Mouse (Mus musculus): ENCODE measurements around the gene Ebf1.

Gene Ebf1

DNA sequence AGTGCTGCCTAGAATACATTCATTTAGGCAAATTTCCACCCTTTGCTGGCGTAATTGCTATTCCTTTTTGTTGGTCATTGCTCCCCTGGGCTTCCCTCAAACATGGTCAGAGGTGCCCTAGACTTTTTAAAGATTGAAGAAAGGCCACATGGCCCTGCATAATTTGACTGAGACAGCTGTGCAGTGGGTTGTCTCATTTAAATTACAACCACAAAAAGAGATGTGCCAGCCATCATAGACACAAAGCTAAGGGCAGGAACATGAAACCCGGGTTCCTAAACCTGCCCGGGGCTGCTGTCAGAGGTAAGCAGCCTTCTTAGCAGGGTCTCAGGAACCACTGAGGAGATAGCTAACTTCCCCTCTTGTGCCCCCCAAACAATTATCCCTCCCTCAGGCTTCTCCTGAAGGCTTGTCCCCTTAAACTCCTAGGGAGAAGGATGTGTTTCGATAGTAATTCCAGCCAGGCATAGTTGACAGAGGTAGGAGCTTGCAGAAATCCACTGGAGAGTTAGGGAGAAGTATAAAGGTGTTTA is 46.6 kb downstream of the Ebf1 start:
- DNase-seq (ENCODE audit: low spot score), result no peak

DNA sequence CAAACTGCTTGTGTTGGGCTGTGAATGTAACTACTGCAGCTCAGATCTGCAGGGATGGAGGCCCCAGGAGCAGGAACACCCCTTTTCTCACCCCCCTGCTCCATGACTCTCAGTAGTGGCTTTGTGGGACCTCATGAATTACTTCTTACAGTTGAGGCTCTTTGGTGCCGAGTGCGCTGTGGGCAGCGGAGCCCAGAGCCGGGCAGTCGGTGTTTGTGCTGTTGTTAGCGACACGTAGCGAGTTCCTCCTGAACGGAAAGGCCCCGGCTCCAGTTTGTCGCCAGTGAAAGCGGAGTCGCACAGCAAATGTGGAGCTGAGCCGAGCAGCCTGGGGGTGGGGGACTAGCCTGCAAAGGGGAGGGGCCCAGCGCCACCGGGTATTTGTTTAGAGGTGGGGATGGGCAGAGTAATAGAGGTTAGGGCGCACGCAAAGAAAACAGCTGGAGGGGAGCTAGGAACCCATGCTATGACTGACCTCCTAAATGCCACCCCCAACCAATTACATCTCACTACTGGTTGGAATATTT is 48.1 kb downstream of the Ebf1 start:
- no peak for DNase-seq (ENCODE audit: low spot score)

DNA sequence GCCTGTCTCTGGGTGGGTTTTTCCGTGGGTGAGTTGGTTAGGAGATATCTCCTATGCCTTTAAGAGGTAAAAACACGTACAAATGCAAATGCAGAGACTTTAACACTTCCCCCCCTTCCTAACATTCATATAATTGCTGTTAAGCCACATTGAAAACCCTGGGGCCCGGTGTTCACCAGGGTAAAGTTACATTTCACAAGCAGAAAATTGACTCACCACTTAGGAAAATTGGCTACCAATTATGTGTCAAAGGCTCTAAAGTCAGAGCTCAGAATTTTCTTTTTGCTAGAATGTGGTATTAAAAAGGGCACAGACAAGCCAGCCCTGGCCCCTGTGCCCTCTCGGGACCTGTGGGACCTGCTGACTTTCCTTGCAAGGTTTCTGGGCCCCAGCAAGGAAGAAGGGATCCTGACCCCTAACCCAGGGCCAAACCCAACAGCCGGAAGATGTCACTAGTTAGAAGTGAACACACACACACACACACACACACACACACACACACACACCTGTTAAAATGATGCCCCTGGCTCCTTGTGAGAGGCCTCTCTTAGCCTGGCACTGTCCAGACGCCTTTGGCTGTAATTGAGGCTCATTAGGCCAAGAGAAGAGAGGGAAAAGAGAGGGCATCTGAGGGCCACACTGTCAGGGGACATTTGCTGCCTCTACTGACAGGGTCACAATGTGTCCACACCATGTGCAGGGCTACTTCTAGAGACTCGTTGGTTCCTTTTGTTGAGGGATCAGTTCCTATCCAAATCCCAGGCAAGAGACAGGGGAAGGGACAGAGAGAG is 48.8 kb downstream of the Ebf1 start:
- no peak for DNase-seq (ENCODE audit: low spot score)

DNA sequence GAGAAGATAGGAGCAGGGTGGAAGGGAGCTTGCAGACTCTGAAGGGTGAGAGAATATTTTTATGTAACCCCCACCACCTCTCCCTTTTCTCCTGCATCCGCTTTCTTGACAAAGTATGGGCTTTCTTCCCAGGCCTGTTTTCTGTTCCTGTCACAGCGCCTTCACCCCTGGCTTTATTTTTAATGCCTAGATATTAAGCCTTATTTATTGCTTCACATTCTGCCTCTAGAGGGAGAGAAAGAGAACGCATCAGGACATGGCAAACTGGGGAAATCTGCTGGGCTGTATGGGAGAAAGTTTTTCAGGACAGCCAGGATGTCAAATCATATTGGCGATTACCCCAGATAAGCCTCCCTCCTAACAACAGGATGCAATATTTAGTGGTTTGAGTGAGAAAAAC is 49.6 kb downstream of the Ebf1 start:
- DNase-seq (ENCODE audit: low spot score), result no peak

DNA sequence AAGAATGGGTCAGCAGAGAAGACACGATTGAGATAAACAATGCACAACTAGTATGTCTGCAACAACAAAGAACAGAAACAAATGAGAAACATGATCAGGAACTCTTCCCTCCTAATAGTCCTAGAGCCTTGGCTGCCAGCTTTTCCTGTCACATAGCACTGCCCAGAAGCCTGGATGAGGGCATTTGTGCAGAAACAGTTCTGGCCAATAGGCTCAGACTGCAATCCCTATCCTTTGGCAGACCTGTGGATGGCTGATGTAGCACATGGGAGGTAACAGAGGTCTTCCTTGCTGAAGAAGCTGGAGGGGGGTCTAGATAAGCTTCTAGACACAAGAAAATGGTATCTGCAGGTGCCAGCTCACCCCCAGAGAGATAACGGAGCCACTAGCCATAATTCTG is 64.2 kb downstream of the Ebf1 start:
- DNase-seq (ENCODE audit: low spot score), result no peak

DNA sequence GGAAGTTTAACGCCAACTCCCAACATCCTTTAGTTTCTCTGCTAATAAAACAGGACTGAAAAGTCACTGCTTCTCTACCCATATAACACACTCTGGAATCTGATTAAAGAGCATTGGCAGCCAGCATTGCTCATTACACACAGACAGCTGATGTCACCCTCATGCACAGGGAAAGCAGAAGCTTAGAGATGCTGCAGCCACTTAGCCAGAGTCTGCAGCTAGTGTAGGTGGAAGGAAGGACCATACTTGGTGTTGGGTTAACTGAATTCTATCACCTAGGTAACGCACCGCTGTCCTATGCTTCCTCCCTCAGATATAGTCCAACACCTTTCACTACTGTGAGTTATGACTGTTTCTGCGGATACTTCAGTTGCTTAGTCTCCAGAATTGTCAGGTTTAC is 64.9 kb downstream of the Ebf1 start:
- no peak for DNase-seq (ENCODE audit: low spot score)

DNA sequence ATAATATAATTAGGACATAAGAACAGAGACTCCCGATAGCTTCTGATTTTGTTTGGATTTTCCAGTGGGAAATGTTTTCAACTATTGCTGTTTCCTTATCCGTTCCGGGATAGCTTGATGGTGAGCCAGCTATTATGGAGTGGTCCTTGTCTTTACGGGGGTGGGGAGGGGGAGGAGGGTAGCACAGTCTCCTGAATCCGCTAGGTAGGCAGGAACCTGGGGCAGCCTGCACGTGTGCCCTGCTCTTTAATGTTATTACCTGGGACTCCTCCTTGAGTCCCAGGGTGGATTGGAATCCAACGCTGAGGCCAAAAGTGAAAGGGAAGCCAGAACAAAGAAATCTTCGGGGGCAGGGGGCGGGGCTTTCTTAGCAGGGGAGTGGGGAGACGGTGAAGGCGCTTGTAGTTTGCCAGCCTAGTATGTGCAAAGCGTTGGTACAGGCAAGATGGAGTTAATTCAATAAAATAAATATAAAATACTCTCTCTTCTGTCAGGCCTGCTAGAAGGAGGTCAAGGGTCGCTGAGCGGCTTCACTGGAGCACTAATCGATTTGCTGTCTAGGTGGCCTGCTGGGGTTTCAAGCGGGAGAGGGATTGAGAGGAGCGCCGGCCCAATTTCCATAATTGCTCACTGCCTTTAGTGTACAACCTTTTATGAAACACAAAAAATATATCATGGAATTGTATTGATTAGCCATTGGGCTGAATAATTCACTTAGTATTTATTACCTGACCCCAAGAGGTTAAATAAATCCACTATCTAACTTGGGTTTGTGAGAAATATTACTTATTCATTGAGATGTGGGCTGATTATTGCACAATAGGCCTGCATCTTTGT is 65.8 kb downstream of the Ebf1 start:
- no peak for DNase-seq (ENCODE audit: low spot score)

DNA sequence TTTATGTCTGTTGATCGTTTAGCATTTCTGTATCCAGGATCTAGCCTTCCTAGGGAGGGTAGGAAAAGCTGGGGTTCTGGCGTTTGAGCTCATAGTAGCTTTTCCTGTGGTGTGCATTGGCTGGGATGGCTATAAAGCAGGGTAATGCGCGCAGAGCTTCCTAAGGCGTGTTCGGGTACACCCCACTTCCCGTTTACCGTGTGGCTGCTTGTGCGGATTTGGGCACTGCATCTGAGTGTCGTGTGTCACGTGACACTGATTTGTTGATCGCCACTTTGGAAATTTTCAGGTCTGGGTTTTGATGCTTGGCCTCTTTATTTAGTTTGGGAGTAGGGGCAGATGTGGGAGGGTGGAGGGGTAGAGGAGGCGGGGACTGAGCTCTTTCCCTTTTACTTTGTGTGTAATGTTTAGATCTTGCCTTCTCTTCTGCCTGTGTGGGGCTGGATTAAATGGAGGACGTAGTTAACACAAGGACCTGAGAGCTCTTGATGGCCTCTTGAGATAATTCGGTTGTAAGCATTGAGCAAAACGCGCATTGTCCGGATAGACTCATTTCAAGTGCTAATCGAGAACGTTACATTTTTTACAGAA is 67.5 kb downstream of the Ebf1 start:
- DNase-seq (ENCODE audit: low spot score), result no peak

DNA sequence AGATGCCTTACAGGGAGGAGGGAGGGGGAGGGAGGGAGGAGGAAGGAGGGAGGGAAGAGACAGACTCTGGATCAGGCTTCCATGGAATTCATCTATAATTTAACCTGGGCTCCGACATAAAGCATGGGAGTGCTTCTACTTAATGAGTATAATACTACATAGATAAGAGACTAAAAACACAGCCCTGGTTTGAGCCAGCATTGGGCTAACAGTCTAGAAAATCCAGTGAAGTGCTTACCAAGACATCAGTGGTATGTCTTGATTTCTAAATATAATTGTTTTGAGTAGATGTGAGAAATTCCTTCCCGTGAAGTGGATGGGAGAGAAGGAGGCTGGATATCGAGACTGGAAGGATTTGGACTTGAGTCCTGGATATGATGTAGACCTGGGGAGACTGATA is 68.0 kb downstream of the Ebf1 start:
- no peak for DNase-seq (ENCODE audit: low spot score)

DNA sequence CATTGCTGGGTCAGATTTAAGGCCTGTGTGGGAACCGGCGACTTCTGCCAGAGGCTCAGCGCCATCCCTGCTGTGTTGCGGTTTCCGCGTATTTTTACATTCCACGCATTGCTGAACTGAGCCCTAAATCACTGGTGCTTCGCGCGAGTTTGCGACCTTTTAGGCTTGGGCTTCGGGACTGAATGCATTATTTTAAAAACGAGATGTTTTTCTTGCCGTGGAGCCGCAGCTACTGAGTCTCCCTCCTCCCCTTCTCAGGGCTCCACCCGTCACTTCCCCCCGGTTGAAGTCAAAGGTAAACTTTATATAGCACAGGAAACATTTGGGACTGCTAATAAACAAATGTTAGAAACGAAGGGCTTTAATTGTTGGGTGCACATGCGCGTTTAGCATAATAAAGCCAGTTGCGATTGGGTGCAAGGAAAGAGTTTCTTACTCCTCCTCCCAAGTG is 68.8 kb downstream of the Ebf1 start:
- no peak for DNase-seq (ENCODE audit: low spot score)

DNA sequence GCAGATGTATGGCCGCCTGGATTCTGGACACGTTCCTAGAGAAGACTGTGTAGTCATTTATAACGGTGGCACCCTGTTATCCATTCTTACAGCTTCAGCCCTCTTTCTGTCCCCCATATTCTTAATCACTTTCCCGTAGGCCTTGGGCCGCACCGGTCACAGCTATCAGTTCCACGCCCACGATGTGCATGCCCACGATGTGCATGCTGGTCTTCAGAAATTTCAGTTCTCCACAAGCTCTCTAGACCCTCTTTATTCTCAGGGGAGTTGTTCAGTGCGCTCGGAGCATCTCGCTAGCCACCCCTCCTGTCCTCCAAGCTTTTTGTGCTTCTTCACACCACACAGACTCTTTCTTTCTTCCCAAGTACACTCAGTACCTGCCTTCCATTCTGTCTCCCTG is 69.3 kb downstream of the Ebf1 start:
- no peak for DNase-seq (ENCODE audit: low spot score)

DNA sequence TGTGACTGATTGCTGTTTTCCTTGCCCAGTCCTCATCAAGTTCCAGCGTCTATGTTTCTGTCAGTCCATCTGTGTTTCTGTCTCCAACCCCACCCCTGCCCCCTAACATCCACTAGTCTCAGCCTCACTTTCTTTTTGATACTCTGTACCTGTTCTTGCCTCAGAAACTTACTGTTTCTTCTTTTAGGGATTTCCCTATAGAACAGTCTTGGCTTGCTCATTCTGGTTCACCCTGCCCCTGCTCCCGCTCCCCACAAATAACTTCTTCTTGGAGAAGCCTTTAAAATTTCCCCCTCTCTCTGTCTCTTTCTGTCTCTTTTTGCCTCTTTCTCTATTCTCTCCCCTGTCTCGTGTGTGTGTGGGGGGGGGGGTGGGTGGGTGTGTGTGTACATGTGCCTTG is 71.4 kb downstream of the Ebf1 start:
- DNase-seq (ENCODE audit: low spot score), result no peak

DNA sequence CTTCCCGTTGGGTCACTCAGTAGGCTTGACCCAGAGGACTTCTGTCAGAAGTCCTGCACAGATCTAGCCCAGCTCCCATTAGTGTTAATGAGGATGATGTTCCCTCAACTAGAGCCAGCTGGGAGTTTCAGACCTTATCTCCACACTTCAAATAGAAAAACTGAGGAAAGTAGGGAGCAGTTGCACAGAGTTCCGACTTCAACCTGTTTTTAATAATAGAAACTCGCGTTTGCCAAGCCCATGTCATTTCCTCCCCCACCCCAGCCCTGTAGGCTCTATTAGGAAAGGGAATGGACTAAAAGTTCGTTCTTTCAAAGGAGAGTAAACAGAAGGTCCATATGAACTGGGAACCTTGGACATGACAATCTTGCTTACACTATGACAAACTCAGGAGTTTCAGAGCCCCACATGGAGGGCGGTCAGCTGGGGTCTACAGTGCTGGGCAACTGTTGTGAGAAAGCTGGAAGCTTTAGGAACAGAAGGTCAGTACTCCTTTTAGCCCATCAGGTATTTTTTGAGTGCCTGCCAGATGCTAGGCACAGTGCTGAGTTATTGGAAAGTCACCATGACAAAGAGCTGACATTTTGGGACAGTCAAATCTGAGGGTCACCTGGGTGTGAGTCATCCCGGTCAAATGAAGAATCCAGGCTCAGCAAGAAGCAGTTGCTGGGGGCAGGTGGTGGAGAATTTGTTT is 72.6 kb downstream of the Ebf1 start:
- DNase-seq (ENCODE audit: low spot score), result no peak

DNA sequence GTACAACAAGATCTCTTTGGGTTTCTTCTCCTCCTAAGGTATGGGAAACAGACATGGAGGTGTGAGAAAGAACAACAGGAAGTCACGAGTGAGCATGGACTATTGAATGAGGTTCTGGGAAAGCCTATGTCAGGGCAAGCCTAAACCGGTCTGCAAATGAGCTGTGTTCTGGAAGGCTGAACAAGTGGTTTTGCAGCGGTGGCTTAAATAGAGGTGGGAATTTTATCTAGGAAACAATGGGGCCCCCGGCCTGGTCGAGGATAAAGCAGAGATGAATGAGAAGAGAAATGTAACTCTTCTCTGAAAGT is 73.1 kb downstream of the Ebf1 start:
- DNase-seq (ENCODE audit: low spot score), result no peak

DNA sequence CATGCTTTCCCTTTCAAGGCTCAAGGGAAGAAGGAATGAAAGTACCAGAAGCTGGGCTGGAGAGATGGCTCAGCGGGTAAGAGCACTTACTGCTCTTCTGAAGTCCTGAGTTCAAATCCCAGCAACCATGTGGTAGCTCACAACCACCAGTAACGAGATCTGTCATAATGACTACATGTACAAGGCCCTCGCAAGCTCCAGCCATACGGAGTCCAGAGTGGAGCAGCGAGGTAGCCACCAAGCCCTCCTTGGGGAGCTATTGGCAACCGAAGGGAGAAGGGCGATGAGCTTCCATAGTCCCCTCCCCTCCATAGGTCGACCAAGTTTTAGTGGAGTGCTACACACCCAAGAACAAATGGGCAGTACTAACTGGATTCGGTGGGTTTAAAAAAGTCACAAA is 78.3 kb downstream of the Ebf1 start:
- DNase-seq (ENCODE audit: low spot score), result no peak

DNA sequence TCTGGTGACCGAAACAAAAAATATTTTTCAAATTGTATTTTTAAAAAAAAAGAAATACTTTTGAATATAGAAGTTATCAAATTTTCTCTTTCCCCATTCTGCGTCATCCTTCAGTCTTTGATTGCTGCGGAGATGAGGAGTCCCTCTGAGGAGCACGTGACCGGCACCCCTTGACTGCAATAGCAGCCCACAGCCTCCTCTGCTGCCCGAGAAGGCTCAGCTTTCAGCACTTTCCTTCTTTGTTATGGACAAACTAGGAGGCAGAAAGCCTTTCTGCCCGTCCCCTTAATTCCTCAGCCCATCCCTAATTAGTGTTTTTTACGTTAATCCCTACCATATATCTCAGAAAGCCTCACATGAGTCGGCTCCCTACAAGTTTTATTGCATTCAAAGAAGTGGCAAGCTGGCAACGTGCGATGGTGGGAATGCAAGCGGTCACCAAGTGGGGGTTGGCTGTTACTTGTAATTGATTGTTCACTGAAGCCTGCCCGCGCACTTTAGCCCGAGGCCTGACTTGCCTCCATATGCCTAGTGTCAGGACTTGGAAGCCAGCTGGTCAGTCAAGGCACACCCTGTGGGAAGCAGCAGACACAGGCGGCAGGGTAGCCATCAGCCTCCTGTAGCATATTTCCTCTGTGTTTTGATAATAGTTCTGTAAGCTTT is 79.6 kb downstream of the Ebf1 start:
- DNase-seq (ENCODE audit: low spot score), result no peak

DNA sequence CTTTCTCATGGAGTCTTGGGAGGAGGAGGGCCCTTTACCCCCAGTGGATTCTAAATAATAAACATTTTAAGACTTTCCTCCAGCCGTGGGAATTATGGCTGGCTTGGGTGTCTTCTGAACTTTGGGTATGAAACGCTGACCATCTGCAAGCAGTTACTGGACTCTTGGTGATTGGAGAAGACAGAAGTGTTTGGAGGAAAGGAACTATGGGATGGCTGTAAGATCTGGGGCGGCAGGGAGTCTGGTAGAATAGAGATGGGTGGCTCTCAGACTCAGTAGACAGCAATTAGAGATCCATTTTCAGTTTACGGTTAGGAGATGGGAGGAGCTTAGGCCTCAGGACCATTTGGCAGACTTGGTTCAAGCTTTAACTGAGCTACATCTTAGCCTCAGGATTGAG is 83.1 kb downstream of the Ebf1 start:
- DNase-seq (ENCODE audit: low spot score), result no peak

DNA sequence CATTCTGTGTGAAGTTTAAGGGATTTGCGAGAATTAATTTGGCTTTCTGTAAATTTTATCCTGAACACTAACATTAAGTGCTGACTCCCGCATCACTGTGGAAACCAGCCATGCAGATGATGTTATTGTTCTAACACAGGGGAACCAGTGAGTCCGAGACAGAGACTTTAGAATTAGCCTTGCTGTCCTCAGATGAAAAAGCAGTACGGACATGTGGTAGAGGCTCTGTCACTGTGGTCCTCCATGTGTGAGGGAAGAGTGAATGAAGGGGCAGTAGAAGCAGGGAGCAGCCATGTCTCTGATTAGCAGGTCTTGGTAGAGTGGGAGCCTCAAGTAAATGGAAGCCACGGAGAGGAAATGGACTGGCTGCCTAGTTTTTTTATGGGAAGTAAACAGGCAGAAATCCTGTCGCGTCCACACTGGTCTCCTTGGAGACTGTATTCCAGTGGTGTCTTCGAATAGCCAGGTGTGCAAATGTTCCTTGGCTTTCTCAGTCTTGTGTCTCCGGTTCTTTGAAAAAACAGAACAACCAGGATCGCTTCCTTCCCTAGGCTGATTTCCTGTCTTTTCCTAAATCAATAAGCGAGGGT is 84.2 kb downstream of the Ebf1 start:
- no peak for DNase-seq (ENCODE audit: low spot score)

DNA sequence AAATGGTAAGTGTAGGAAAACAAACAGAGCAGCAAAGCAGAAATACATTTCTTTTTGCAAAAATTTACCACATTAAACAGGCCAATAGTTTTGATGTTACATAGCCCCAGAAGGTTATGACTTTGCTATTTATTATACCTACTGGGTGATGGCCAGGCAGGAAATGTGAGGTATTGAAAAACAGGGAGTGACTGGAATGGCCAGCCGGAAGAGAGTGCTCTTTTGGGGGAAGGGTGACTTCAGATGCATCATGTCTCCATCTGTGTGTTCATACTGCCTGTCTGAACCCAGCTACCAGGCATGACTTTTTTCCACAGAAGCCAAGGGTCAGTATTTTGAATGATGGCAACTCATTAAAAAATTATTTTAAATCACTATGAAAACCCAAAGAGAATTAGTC is 84.7 kb downstream of the Ebf1 start:
- DNase-seq (ENCODE audit: low spot score), result no peak

DNA sequence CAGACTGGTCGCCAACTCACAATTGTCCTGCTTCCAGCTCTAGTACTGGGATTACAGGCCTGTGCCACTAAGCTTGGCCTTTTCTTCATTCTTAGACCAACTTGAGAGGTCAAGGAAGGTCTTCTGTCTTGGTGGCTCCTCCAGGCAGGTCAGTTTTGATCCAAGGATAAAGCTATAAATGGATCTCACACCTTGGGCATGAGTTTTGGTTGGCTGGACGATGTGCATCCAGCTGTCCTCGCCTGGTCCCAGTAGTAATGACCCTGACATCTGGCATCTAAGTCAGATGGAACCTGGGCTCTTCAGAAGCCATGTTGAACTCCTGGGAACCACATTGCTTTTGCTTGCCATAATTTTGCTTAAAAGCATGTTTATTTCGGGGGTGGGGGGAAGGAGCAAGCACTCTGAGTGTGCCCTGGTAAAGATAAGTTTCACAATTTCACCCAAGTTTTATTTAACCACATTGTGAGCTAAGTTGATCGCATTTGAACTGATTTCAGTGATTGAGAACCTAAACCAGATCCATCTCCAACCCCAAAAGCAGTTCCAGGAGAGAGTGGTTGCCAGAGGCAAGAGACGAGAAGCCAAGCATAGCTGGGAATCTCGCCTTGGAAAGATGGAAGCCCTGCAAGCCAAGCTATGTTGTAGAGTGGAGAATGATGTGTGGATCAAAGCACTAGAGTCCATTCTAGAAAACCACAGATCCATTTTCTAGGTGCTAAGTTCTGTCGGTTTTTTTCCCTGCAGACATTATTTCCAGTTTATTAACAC is 85.8 kb downstream of the Ebf1 start:
- DNase-seq (ENCODE audit: low spot score), result no peak
